Mouse (Mus musculus): ENCODE data around the gene Vmn1r115.
"Not testable (repeated sequence)": the region's sequence is repeated elsewhere in the genome, so short reads cannot be mapped to it uniquely, and the experiment has no call there.

Vmn1r115 gene

GRCm38 (mm10) chr7:20844885-20845284, at the start of gene Vmn1r115:
TSS of gene Vmn1r115 (minus strand) at chr7:20844985.
- not testable (repeated sequence) for DNase-seq

GRCm38 (mm10) chr7:20884021-20884420, 39.2 kb upstream of the Vmn1r115 start, which contains the start of gene Vmn1r117:
TSS of gene Vmn1r117 (minus strand) at chr7:20884121.
- DNase-seq, result not testable (repeated sequence)

- DNase-seq, result not testable (repeated sequence)
These were observed 27.2 kb upstream of the Vmn1r115 start, which contains the start of gene Vmn1r116 for GRCm38 (mm10) chr7:20871956-20872355. TSS of gene Vmn1r116 (plus strand) at chr7:20872256.

- DNase-seq, result not testable (repeated sequence)
These were observed 32.7 kb downstream of the Vmn1r115 start, which contains the start of gene Vmn1r114 for GRCm38 (mm10) chr7:20812086-20812485. TSS of gene Vmn1r114 (minus strand) at chr7:20812186.

Data from liver (tissue).